Mouse (Mus musculus) embryonic fibroblast, embryonic 13.5 days (primary cell): ENCODE results near the gene Cacnb1. TPM values are rescaled to one million over a fixed set of nuclear protein-coding genes. Genes with fewer than 3 reads are reported as not detected.

Experiments used
- H3K27ac ChIP-seq: 2 replicates; pipeline ENCODE4 v1.5.1; 2012; ENCODE audit warnings: low read length, control low read depth, inconsistent platforms; ENCODE audit not compliant: insufficient read depth
- H3K4me1 ChIP-seq: 2 replicates; pipeline ENCODE4 v1.6.1; 2011; ENCODE audit warnings: low read length; ENCODE audit not compliant: control insufficient read depth, insufficient read depth
- H3K4me3 ChIP-seq: 2 replicates; pipeline ENCODE4 v1.5.1; 2011; ENCODE audit warnings: mild to moderate bottlenecking, control low read depth, low read length; ENCODE audit not compliant: insufficient read depth
- CTCF ChIP-seq: IDR thresholded peaks from 2 replicates; pipeline ENCODE4 v1.5.1; 2011; ENCODE audit warnings: mild to moderate bottlenecking, control low read depth, low read length, moderate library complexity, borderline replicate concordance; ENCODE audit not compliant: insufficient read depth
- POLR2A ChIP-seq: IDR thresholded peaks from 2 replicates; pipeline ENCODE4 v1.6.1; 2011; ENCODE audit warnings: low read depth, mild to moderate bottlenecking, control low read depth, low read length, moderate library complexity
- polyA plus RNA-seq: library from polyadenylated mRNA; stranded (reverse); fragments of >200 nt; gene quantifications from 2 replicates; pipeline ENCODE4 v1.2.4, GENCODE M21; 2011; ENCODE audit warnings: low read depth; ENCODE audit not compliant: missing spikeins, insufficient read length

Cacnb1 gene
- polyA plus RNA-seq, 1 experiment = 4.9 TPM

DNA sequence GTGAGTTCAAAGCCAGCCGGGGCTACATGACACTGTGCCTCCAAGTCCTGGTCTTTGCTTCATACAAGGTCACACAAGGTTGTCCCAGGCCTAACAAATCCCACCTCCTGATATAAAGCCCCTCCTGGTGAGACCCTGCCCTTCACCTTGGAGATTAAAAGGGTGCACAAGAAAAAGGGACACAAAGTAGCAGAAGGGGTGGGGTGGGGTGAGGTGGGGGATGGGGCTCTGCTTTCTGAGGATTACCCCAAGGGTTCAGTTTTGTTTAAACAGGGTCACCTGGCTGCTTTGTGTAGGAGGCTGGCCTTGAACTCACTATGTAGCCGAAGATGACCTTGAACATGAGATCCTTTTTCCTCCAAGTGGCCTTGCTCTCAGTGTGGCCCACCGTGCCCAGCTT lies 39.3 kb downstream of the Cacnb1 start:
- H3K4me1 ChIP-seq = 0 out of 2 replicates have a peak, but pooled peaks cover 6% of the 10 kb centered on the region
- H3K27ac ChIP-seq = no peak overlapping the region
- H3K4me3 ChIP-seq = no peak overlapping the region
- no peak for TF ChIP-seq CTCF
- no peak for TF ChIP-seq POLR2A

DNA sequence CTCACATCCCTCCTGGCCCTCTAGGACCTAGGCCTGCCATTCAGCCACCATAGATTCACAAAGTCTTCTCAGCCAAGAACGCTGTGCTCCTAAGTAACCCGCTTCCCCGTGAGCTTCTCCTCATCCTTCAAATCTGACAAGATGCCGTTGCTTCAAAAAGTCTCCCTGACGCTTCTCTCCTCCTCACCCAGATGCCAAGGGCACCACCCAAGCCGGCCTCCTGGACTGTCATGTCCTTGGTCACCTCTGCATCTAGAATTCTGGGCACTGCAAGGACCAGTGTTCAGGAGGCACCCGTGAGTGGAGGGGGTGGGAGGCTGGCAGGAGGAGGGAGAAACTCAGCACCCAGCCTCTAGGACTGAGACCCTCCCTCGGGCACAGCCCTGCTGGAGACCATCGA lies 40.1 kb downstream of the Cacnb1 start:
- H3K27ac ChIP-seq = no peak overlapping the region
- H3K4me1 ChIP-seq = 0 out of 2 replicates have a peak, but pooled peaks cover 6% of the 10 kb centered on the region
- H3K4me3 ChIP-seq = no peak overlapping the region
- TF ChIP-seq CTCF (no peak), POLR2A (no peak)

- no peak overlapping the region for H3K4me3 ChIP-seq
- H3K27ac ChIP-seq = no peak overlapping the region
- H3K4me1 ChIP-seq = 0 out of 2 replicates have a peak, but pooled peaks cover 6% of the 10 kb centered on the region
- TF ChIP-seq CTCF = no peak
- no peak for TF ChIP-seq POLR2A
These were observed 42.3 kb downstream of the Cacnb1 start for GRCm38 (mm10) chr11:97980531-97980966.

GRCm38 (mm10) chr11:97979824-97980495 lies 42.9 kb downstream of the Cacnb1 start:
- no peak for TF ChIP-seq CTCF
- no peak for TF ChIP-seq POLR2A
- Histone ChIP-seq H3K27ac (no peak overlapping the region), H3K4me3 (no peak overlapping the region), H3K4me1 (0 out of 2 replicates have a peak, but pooled peaks cover 6% of the 10 kb centered on the region)

DNA sequence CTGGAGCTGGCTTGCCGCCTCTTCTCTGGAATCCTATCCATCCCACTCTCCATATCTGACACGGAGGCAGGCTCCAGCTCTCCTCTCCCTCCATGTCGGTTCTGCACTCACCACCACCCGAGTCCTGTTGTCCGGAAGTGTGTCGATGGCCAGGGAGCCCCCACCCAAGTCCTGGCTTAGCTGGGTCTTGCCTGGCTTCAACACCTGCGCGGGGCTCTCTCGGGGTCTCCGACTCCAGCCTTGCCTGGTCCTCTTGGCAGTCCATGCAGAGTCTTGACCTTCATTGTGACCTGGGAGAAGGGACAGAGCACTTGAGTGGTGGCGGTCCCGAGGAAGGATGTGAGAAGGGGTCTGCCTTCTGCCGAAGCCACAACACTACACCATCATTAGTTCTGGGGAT lies 44.4 kb downstream of the Cacnb1 start:
- TF ChIP-seq POLR2A (no peak), CTCF (no peak)
- no peak overlapping the region for H3K27ac ChIP-seq

GRCm38 (mm10) chr11:97977797-97978196 lies 45.0 kb downstream of the Cacnb1 start:
- H3K4me3 ChIP-seq = no peak overlapping the region
- H3K27ac ChIP-seq = no peak overlapping the region
- 0 out of 2 replicates have a peak, but pooled peaks cover 6% of the 10 kb centered on the region for H3K4me1 ChIP-seq
- TF ChIP-seq POLR2A (no peak), CTCF (no peak)

More for the DNA sequence above, 44.4 kb downstream of the Cacnb1 start:
- Histone ChIP-seq H3K4me3 (no peak overlapping the region), H3K4me1 (0 out of 2 replicates have a peak, but pooled peaks cover 6% of the 10 kb centered on the region)

GRCm38 (mm10) chr11:97974746-97975145 lies 48.1 kb downstream of the Cacnb1 start:
- Histone ChIP-seq H3K4me3 (no peak overlapping the region), H3K4me1 (no peaks in the 10 kb centered on the region), H3K27ac (no peak overlapping the region)
- TF ChIP-seq CTCF = no peak

GRCm38 (mm10) chr11:97974141-97974540 lies 48.7 kb downstream of the Cacnb1 start:
- H3K27ac ChIP-seq = no peak overlapping the region
- no peak overlapping the region for H3K4me3 ChIP-seq
- no peak for TF ChIP-seq CTCF
- TF ChIP-seq POLR2A = no peak

DNA sequence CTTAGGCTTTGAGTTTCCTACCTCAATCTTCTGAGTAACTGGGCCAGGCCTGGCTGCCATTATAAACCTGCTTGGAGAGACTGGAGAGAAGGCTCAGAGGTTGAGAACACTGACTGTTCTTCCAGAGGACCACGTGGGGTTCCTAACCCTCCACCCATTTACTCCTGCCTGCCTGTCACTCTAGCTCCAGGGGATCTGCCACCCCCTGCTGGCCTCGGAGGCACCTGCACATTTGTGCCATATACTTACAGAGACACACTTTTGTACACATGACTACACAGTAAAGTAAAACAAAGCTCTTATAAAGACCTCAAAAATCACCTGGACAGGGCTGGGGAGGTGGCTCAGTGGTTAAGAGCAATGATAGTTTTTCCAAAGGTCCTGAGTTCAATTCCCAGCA lies 50.4 kb downstream of the Cacnb1 start:
- Histone ChIP-seq H3K4me3 (no peak overlapping the region), H3K4me1 (no peaks in the 10 kb centered on the region), H3K27ac (no peak overlapping the region)
- TF ChIP-seq CTCF (no peak), POLR2A (no peak)

More at GRCm38 (mm10) chr11:97974141-97974540, 48.7 kb downstream of the Cacnb1 start:
- no peaks in the 10 kb centered on the region for H3K4me1 ChIP-seq

DNA sequence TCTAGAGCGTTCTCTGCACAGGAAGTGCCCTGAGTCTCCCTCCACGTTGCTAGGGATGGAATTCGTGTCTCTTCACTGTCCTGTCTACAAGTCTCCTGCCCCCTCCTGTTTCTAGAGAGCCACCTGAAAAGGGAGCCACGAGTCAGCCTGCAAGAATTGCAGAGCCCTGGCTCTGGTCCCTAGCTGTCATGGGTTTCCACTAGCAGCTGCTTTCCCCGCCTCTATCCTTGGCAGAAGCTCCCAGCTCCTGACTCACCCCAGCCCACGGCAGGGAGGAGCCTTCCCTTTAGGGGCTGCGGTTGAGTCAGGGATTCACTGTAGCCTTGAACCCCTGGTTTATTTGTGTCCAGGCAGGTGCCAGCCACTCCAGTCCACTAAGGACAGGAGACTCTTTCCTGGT lies 51.6 kb downstream of the Cacnb1 start:
- Histone ChIP-seq H3K4me3 (no peak overlapping the region), H3K27ac (no peak overlapping the region), H3K4me1 (no peaks in the 10 kb centered on the region)
- no peak for TF ChIP-seq POLR2A
- no peak for TF ChIP-seq CTCF
